Mouse (Mus musculus) megakaryocyte, embryonic 14.5 days (primary cell): Measurements from ENCODE around the gene Hoxd10. TPM values are rescaled to one million over a fixed set of nuclear protein-coding genes. Genes with fewer than 3 reads are reported as not detected.

Experiments
- H3K27me3 ChIP-seq: replicated peaks from 2 replicates; pipeline ENCODE3; 2012; ENCODE audit warnings: inconsistent platforms
- H3K36me3 ChIP-seq: replicated peaks from 2 replicates; pipeline ENCODE3; 2012; ENCODE audit warnings: low read length, inconsistent platforms, mixed read lengths
- H3K4me1 ChIP-seq: 2 replicates; pipeline ENCODE4 v1.6.1; 2012; ENCODE audit warnings: inconsistent platforms
- H3K4me3 ChIP-seq: replicated peaks from 2 replicates; pipeline ENCODE3; 2012; ENCODE audit warnings: moderate library complexity, mild to moderate bottlenecking, inconsistent platforms
- H3K9me3 ChIP-seq: 2 replicates; pipeline ENCODE4 v1.6.1; 2012; ENCODE audit warnings: inconsistent platforms
- FLI1 ChIP-seq: IDR thresholded peaks from 2 replicates; pipeline ENCODE4 v1.6.1; 2012; ENCODE audit warnings: low read length, inconsistent platforms, mixed read lengths
- GATA1 ChIP-seq: IDR thresholded peaks from 3 replicates; pipeline ENCODE4 v1.6.1; 2012; ENCODE audit warnings: mixed read lengths, low read length, inconsistent platforms, borderline replicate concordance
- polyA plus RNA-seq: library from polyadenylated mRNA; stranded (reverse); fragments of >175 nt; gene quantifications from 2 replicates; pipeline ENCODE4 v1.2.3, GENCODE M21; 2012; ENCODE audit warnings: low replicate concordance; ENCODE audit not compliant: insufficient read depth

Gene Hoxd10
- polyA plus RNA-seq, 1 experiment, result not detected

- H3K4me3 ChIP-seq, result peak overlapping the region; percentile 88
- H3K9me3 ChIP-seq, result peaks cover 8% of the 10 kb centered on the region; the same call in 1 of the 2 replicates
- peaks cover 50% of the 10 kb centered on the region for H3K4me1 ChIP-seq
- H3K27me3 ChIP-seq, result peaks cover 94% of the 10 kb centered on the region
- TF ChIP-seq FLI1, result no peak
- TF ChIP-seq GATA1, result no peak
- no peaks in the 10 kb centered on the region for H3K36me3 ChIP-seq
Observed at GRCm38 (mm10) chr2:74655821-74656631, 35.7 kb upstream of the Hoxd10 start.

GRCm38 (mm10) chr2:74656632-74657021, 35.1 kb upstream of the Hoxd10 start:
- no peak overlapping the region for H3K4me3 ChIP-seq
- H3K9me3 ChIP-seq, result peaks cover 8% of the 10 kb centered on the region; the same call in 1 of the 2 replicates
- no peaks in the 10 kb centered on the region for H3K36me3 ChIP-seq
- TF ChIP-seq GATA1, result no peak
- no peak for TF ChIP-seq FLI1
- H3K27me3 ChIP-seq, result peaks cover 96% of the 10 kb centered on the region
- H3K4me1 ChIP-seq, result peaks cover 55% of the 10 kb centered on the region

GRCm38 (mm10) chr2:74657251-74658023, 34.3 kb upstream of the Hoxd10 start:
- Histone ChIP-seq H3K4me1 (peaks cover 58% of the 10 kb centered on the region), H3K27me3 (peaks cover 96% of the 10 kb centered on the region), H3K9me3 (peaks cover 8% of the 10 kb centered on the region; the same call in 1 of the 2 replicates), H3K4me3 (peak overlapping the region; percentile 86), H3K36me3 (no peaks in the 10 kb centered on the region)
- TF ChIP-seq FLI1 (no peak), GATA1 (no peak)

- H3K4me1 ChIP-seq, result peaks cover 60% of the 10 kb centered on the region
- TF ChIP-seq FLI1 (no peak), GATA1 (no peak)
- no peaks in the 10 kb centered on the region for H3K36me3 ChIP-seq
- peaks cover 8% of the 10 kb centered on the region; the same call in 1 of the 2 replicates for H3K9me3 ChIP-seq
- peak overlapping the region; percentile 86 for H3K4me3 ChIP-seq
- H3K27me3 ChIP-seq, result peaks cover 96% of the 10 kb centered on the region
Observed at GRCm38 (mm10) chr2:74658024-74658666, 33.6 kb upstream of the Hoxd10 start.

GRCm38 (mm10) chr2:74658667-74659371, 32.9 kb upstream of the Hoxd10 start:
- H3K27me3 ChIP-seq, result peaks cover 99% of the 10 kb centered on the region
- H3K9me3 ChIP-seq, result peaks cover 8% of the 10 kb centered on the region; the same call in 1 of the 2 replicates
- TF ChIP-seq GATA1 (no peak), FLI1 (no peak)
- H3K4me3 ChIP-seq, result peak overlapping the region; percentile 66
- no peaks in the 10 kb centered on the region for H3K36me3 ChIP-seq
- peaks cover 65% of the 10 kb centered on the region for H3K4me1 ChIP-seq

- peaks cover 99% of the 10 kb centered on the region for H3K27me3 ChIP-seq
- peak within 1 kb of the TSS; percentile 66 for H3K4me3 ChIP-seq
- H3K9me3 ChIP-seq, result peaks cover 8% of the 10 kb centered on the region; the same call in 1 of the 2 replicates
- TF ChIP-seq GATA1 (no peak), FLI1 (no peak)
- H3K4me1 ChIP-seq, result peaks cover 63% of the 10 kb centered on the region
- H3K36me3 ChIP-seq, result no peaks in the 10 kb centered on the region
Observed at GRCm38 (mm10) chr2:74659507-74660005, 32.2 kb upstream of the Hoxd10 start, which contains the start of gene Evx2. Evx2 (minus strand) TSS chr2:74659557.

GRCm38 (mm10) chr2:74660421-74661375, 31.0 kb upstream of the Hoxd10 start:
- Histone ChIP-seq H3K27me3 (peaks cover 98% of the 10 kb centered on the region), H3K4me3 (peak overlapping the region; percentile 42), H3K4me1 (peaks cover 55% of the 10 kb centered on the region), H3K9me3 (peaks cover 5% of the 10 kb centered on the region; the same call in 1 of the 2 replicates), H3K36me3 (no peaks in the 10 kb centered on the region)
- no peak for TF ChIP-seq FLI1

- H3K27me3 ChIP-seq, result peaks cover 98% of the 10 kb centered on the region
Observed at GRCm38 (mm10) chr2:74661685-74662084, 30.0 kb upstream of the Hoxd10 start.

More at GRCm38 (mm10) chr2:74661685-74662084, 30.0 kb upstream of the Hoxd10 start:
- TF ChIP-seq GATA1 (no peak), FLI1 (no peak)
- Histone ChIP-seq H3K4me1 (peaks cover 47% of the 10 kb centered on the region), H3K9me3 (peaks cover 5% of the 10 kb centered on the region; the same call in 1 of the 2 replicates), H3K4me3 (peak overlapping the region; percentile 29), H3K36me3 (no peaks in the 10 kb centered on the region)
